Mouse (Mus musculus) lung, embryonic 14.5 days (tissue): ENCODE data around the gene 5830473C10Rik. TPM values are rescaled to one million over a fixed set of nuclear protein-coding genes. Genes with fewer than 3 reads are reported as not detected.

Source experiments
- ATAC-seq: fragments of 200-750 bp; cut with Nextera tagmentation; 2 replicates; pipeline ENCODE4 v1.8.0; 2017; ENCODE audit warnings: mild to moderate bottlenecking, moderate TSS enrichment, moderate library complexity; ENCODE audit not compliant: insufficient read depth
- DNase-seq: peaks from one replicate; pipeline ENCODE4 v3.0.0-alpha.2; 2015
- H3K27ac ChIP-seq: fragments of 300-500 bp; sonication (generic); 2 replicates; pipeline ENCODE4 v1.5.1; 2014; ENCODE audit warnings: low read depth, mild to moderate bottlenecking, moderate library complexity
- H3K27me3 ChIP-seq: fragments of 300-500 bp; sonication (generic); 2 replicates; pipeline ENCODE4 v1.6.1; 2014; ENCODE audit warnings: low read length, control low read depth; ENCODE audit not compliant: insufficient read depth
- H3K36me3 ChIP-seq: fragments of 300-500 bp; sonication (generic); 2 replicates; pipeline ENCODE4 v1.6.1; 2014; ENCODE audit warnings: control low read depth; ENCODE audit not compliant: insufficient read depth
- H3K4me1 ChIP-seq: fragments of 300-500 bp; sonication (generic); 2 replicates; pipeline ENCODE4 v1.6.1; 2014; ENCODE audit warnings: antibody characterized with exemption, control low read depth; ENCODE audit not compliant: insufficient read depth
- H3K4me2 ChIP-seq: fragments of 300-500 bp; sonication (generic); 2 replicates; pipeline ENCODE4 v1.6.1; 2014; ENCODE audit warnings: mild to moderate bottlenecking
- H3K4me3 ChIP-seq: fragments of 300-500 bp; sonication (generic); 2 replicates; pipeline ENCODE4 v1.5.1; 2014; ENCODE audit warnings: low read depth, low read length
- H3K9ac ChIP-seq: fragments of 300-500 bp; sonication (generic); 2 replicates; pipeline ENCODE4 v1.6.1; 2014
- H3K9me3 ChIP-seq: fragments of 300-500 bp; sonication (generic); 2 replicates; pipeline ENCODE4 v1.6.1; 2016; ENCODE audit warnings: low read depth, low read length, control low read depth
- CTCF ChIP-seq: IDR thresholded peaks from 2 replicates; pipeline ENCODE4 v1.5.1; 2016; ENCODE audit warnings: antibody characterized with exemption, low read depth
- WGBS: fragments of 180-500 bp; shearing (Covaris S2); extraction: QIAGEN DNeasy Blood & Tissue Kit; methylation state at CpG from one replicate; pipeline ENCODE4 v1.1.7; 2014; 5-methylcytosine and 5-hydroxymethylcytosine counted together
- polyA plus RNA-seq: library from polyadenylated mRNA; unstranded; fragments of >200 nt; fragmentation: Nextera tagmentation; extraction: Ambion mirVana; gene quantifications from 2 replicates; pipeline ENCODE4 v1.2.1, GENCODE M21; 2014

The 5830473C10Rik gene
- polyA plus RNA-seq, 1 experiment from 2014 or later, result 0.30 TPM

- Histone ChIP-seq H3K27me3 (no peaks in the 10 kb centered on the region), H3K27ac (no peak overlapping the region), H3K9me3 (no peaks in the 10 kb centered on the region), H3K4me1 (no peaks in the 10 kb centered on the region), H3K4me3 (no peak overlapping the region), H3K9ac (no peak overlapping the region), H3K36me3 (no peaks in the 10 kb centered on the region), H3K4me2 (no peak overlapping the region)
- ATAC-seq (no peak), DNase-seq (no peak)
- no peak for TF ChIP-seq CTCF
- WGBS, result 80% methylated on average over 3 of the region's 3 CpGs
Measured at GRCm38 (mm10) chr5:90617859-90618258, 57.0 kb downstream of the 5830473C10Rik start.

DNA sequence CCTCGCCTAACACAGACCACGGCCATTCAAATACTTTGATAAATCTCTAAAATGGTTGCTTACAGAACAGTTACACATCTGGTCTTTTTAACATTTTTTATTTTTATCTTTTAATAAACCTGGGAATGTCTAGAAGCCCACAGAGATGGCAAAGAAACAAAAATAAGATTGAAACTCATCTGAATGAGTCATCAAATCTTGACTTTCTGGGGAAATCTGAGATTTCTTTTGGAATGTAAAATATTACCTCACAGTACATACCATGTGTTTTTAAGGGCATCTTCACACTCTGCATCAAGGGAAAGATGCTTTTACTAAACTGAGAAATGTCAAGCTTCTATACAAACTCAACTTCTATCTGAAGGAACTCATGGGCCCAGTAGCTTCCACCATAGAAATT, 60.4 kb downstream of the 5830473C10Rik start:
- H3K4me2 ChIP-seq, result no peak overlapping the region
- no peak overlapping the region for H3K27ac ChIP-seq
- no peak overlapping the region for H3K9ac ChIP-seq
- no peaks in the 10 kb centered on the region for H3K4me1 ChIP-seq
- no peak for TF ChIP-seq CTCF
- H3K9me3 ChIP-seq, result no peaks in the 10 kb centered on the region
- H3K36me3 ChIP-seq, result no peaks in the 10 kb centered on the region
- DNase-seq (no peak), ATAC-seq (no peak)
- H3K27me3 ChIP-seq, result no peaks in the 10 kb centered on the region
- no peak overlapping the region for H3K4me3 ChIP-seq
- 91% methylated on average over 2 of the region's 2 CpGs for WGBS

DNA sequence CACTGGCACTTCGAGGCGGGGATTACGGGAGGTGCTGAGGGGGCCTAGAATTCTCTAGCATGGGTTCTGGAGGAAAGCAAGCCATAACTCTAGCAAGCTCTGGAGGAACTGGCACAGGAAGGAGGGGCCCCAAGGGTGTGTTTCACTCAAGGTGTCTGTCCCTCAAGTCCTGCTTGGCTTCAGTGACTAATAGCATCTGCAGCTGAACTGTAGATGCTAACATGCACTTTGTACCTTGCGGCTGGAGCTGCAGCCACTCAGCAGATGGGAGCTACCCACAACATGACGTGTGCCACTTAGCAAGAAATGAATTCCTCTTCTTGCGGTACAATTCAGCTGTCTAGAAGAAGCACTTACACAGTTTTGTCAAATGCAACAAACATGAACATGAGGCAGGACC, 60.8 kb downstream of the 5830473C10Rik start:
- no peaks in the 10 kb centered on the region for H3K36me3 ChIP-seq
- H3K27me3 ChIP-seq, result no peaks in the 10 kb centered on the region
- no peaks in the 10 kb centered on the region for H3K4me1 ChIP-seq
- no peak overlapping the region for H3K9ac ChIP-seq
- no peak overlapping the region for H3K27ac ChIP-seq
- no peak overlapping the region for H3K4me3 ChIP-seq
- no peak for TF ChIP-seq CTCF
- H3K4me2 ChIP-seq, result no peak overlapping the region
- H3K9me3 ChIP-seq, result no peaks in the 10 kb centered on the region
- DNase-seq (no peak), ATAC-seq (no peak)
- WGBS, result 91% methylated on average over 6 of the region's 6 CpGs

DNA sequence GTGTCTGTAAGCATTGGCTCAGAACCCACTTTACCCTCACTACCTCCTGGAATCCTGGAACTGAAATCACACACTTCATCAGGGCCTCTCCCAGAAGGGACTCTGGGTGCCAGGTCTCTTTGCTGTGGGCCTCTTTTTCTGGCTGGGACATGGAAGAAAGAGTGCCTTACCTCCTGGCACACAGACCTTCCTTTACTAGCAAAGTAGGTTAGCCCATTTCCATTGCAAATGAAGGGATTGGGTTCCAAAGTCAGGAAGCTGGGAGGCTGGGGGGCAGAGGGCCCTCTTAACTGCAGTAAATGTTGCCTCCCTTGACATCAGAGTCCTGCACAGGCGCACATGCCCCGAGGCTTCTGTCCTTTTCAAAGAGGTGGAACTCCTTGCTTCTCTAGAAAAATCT, 62.3 kb downstream of the 5830473C10Rik start:
- H3K27ac ChIP-seq, result no peak overlapping the region
- no peak overlapping the region for H3K4me3 ChIP-seq
- no peak for ATAC-seq
- no peak for TF ChIP-seq CTCF
- no peaks in the 10 kb centered on the region for H3K27me3 ChIP-seq
- no peaks in the 10 kb centered on the region for H3K36me3 ChIP-seq
- no peaks in the 10 kb centered on the region for H3K4me1 ChIP-seq
- no peak overlapping the region for H3K4me2 ChIP-seq
- no peak overlapping the region for H3K9ac ChIP-seq
- DNase-seq, result no peak
- H3K9me3 ChIP-seq, result no peaks in the 10 kb centered on the region
- WGBS, result 83% methylated on average over 2 of the region's 2 CpGs

DNA sequence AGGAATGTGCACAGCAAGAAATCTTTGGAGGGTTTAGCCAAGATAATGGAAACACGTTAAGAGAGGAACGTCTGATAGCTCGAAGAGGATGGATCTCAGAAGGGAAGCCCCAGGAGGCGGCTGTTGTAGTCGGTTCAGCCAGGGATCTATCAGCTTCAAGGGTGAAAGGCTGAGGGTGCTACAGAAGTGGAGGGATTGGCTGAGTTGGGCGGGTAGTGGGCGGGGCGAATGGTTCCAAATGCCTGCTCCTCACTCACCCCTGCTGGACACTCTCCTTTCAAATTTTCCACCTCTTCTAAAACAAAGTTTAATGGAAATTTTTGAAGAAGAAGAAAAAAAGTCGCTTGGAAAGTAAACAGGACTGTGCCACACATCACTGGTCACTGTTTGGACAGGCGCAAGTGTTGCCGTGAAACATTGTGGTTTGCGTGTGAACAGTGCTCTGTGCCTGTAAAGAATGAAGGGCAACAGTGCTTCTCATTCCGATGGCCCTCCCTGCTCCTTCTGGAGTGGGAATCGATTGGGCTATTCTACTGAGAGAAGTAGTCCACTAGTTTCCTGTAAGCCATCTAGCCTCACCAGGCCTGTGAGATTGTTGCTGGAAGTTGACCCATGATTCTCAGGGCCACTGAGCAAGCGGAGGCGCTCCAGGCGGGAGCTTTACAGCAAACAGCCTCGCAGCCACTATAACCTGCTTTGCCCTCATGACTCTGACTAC, 64.0 kb downstream of the 5830473C10Rik start:
- Histone ChIP-seq H3K36me3 (no peaks in the 10 kb centered on the region), H3K4me2 (no peak overlapping the region), H3K9ac (no peak overlapping the region), H3K27me3 (no peaks in the 10 kb centered on the region), H3K4me3 (no peak overlapping the region), H3K27ac (no peak overlapping the region), H3K4me1 (no peaks in the 10 kb centered on the region), H3K9me3 (no peaks in the 10 kb centered on the region)
- DNase-seq (no peak), ATAC-seq (no peak)
- TF ChIP-seq CTCF, result no peak
- 68% methylated on average over 18 of the region's 18 CpGs for WGBS

DNA sequence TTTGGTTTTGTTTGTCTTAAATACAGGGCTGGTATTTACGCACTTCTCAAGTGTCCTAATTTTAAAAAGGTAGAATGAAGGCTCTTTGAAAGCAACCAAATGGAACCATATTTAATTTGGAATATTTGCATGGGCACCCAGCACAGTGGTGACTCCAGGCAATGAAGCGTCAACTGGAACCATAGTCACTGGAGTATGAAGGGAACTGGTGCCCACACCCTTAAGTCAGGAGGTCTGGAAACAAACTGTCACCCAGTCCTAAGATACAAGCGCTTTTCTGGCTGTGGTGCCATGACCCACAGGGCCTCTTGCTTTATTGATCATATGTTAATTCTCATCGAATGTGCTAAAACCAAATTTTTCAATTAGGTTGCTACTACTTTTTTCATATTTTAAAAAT, 66.5 kb downstream of the 5830473C10Rik start:
- no peak overlapping the region for H3K4me3 ChIP-seq
- no peak for DNase-seq
- H3K4me2 ChIP-seq, result no peak overlapping the region
- H3K9me3 ChIP-seq, result no peaks in the 10 kb centered on the region
- no peak for ATAC-seq
- no peak overlapping the region for H3K9ac ChIP-seq
- no peaks in the 10 kb centered on the region for H3K27me3 ChIP-seq
- H3K27ac ChIP-seq, result no peak overlapping the region
- H3K4me1 ChIP-seq, result no peaks in the 10 kb centered on the region
- H3K36me3 ChIP-seq, result no peaks in the 10 kb centered on the region
- 79% methylated on average over 4 of the region's 4 CpGs for WGBS
- TF ChIP-seq CTCF, result no peak

GRCm38 (mm10) chr5:90628011-90628410, 67.1 kb downstream of the 5830473C10Rik start:
- no peak overlapping the region for H3K27ac ChIP-seq
- no peak overlapping the region for H3K4me2 ChIP-seq
- H3K9me3 ChIP-seq, result no peaks in the 10 kb centered on the region
- H3K27me3 ChIP-seq, result no peaks in the 10 kb centered on the region
- no peak overlapping the region for H3K9ac ChIP-seq
- no peak for TF ChIP-seq CTCF
- DNase-seq, result no peak
- no peaks in the 10 kb centered on the region for H3K4me1 ChIP-seq
- WGBS, result 77% methylated on average over 3 of the region's 3 CpGs
- ATAC-seq, result no peak
- no peaks in the 10 kb centered on the region for H3K36me3 ChIP-seq
- H3K4me3 ChIP-seq, result no peak overlapping the region
